Mouse (Mus musculus) lung, adult 2 months (tissue): ENCODE data around the gene Rbfox3. TPM values are rescaled to one million over a fixed set of nuclear protein-coding genes. Genes with fewer than 3 reads are reported as not detected.

ENCODE experiments used
- DNase-seq: peaks from one replicate; pipeline ENCODE4 v3.0.0; 2022
- H3K4me1 ChIP-seq: fragments of 200-500 bp; 2 replicates; pipeline ENCODE4 v1.6.1; 2011; ENCODE audit warnings: low read length; ENCODE audit not compliant: control insufficient read depth, insufficient read depth
- H3K4me3 ChIP-seq: fragments of 200-500 bp; replicated peaks from 2 replicates; pipeline ENCODE3; 2011; ENCODE audit warnings: low read depth, mild to moderate bottlenecking, control low read depth, low read length; ENCODE audit errors: extremely low read depth
- CTCF ChIP-seq: fragments of 200-500 bp; IDR thresholded peaks from 2 replicates; pipeline ENCODE4 v1.5.1; 2011; ENCODE audit warnings: mild to moderate bottlenecking, low read length, control low read depth; ENCODE audit not compliant: insufficient read depth
- POLR2A ChIP-seq: fragments of 200-500 bp; IDR thresholded peaks from 2 replicates; pipeline ENCODE4 v1.6.1; 2011; ENCODE audit warnings: low read depth, mild to moderate bottlenecking, control low read depth, low read length, borderline replicate concordance; ENCODE audit errors: extremely low read depth
- WGBS: fragments of 180-500 bp; shearing (Covaris S2); methylation state at CpG from one replicate; pipeline ENCODE4 v1.1.7; 2018; 5-methylcytosine and 5-hydroxymethylcytosine counted together
- polyA plus RNA-seq: library from polyadenylated mRNA; depleted of rRNA; stranded (reverse); fragments of >200 nt; gene quantifications from 2 replicates; pipeline ENCODE4 v1.2.3, GENCODE M21; 2012

Gene Rbfox3
- polyA plus RNA-seq, 1 experiment, result 1.3 TPM

GRCm38 (mm10) chr11:118861801-118862431 is 49.5 kb downstream of the Rbfox3 start:
- 83% methylated on average over 15 of the region's 15 CpGs for WGBS
- TF ChIP-seq POLR2A, result no peak
- no peak for TF ChIP-seq CTCF
- Histone ChIP-seq H3K4me1 (no peaks in the 10 kb centered on the region), H3K4me3 (no peak overlapping the region)
- DNase-seq, result no peak

- no peak for DNase-seq
- TF ChIP-seq POLR2A (no peak), CTCF (no peak)
- WGBS, result 86% methylated on average over 6 of the region's 6 CpGs
- no peaks in the 10 kb centered on the region for H3K4me1 ChIP-seq
- H3K4me3 ChIP-seq, result no peak overlapping the region
Measured at GRCm38 (mm10) chr11:118861246-118861645, 50.2 kb downstream of the Rbfox3 start.

- no peak for DNase-seq
- Histone ChIP-seq H3K4me1 (no peaks in the 10 kb centered on the region), H3K4me3 (no peak overlapping the region)
- WGBS, result 86% methylated on average over 8 of the region's 8 CpGs
- TF ChIP-seq CTCF (no peak), POLR2A (no peak)
Measured at GRCm38 (mm10) chr11:118860812-118861211, 50.6 kb downstream of the Rbfox3 start.

- Histone ChIP-seq H3K4me1 (no peaks in the 10 kb centered on the region), H3K4me3 (no peak overlapping the region)
- no peak for TF ChIP-seq POLR2A
- TF ChIP-seq CTCF, result no peak
- no peak for DNase-seq
- WGBS, result 68% methylated on average over 5 of the region's 5 CpGs
Measured at GRCm38 (mm10) chr11:118859839-118860238, 51.6 kb downstream of the Rbfox3 start.

GRCm38 (mm10) chr11:118858305-118858704 is 53.1 kb downstream of the Rbfox3 start:
- H3K4me3 ChIP-seq, result no peak overlapping the region
- no peak for DNase-seq

GRCm38 (mm10) chr11:118851391-118851790 is 60.0 kb downstream of the Rbfox3 start:
- 59% methylated on average over 6 of the region's 6 CpGs for WGBS
- no peak overlapping the region for H3K4me3 ChIP-seq
- no peak for TF ChIP-seq POLR2A
- no peak for TF ChIP-seq CTCF

More at GRCm38 (mm10) chr11:118858305-118858704, 53.1 kb downstream of the Rbfox3 start:
- TF ChIP-seq POLR2A (no peak), CTCF (no peak)
- H3K4me1 ChIP-seq, result no peaks in the 10 kb centered on the region
- WGBS, result 78% methylated on average over 11 of the region's 11 CpGs

GRCm38 (mm10) chr11:118847986-118848385 is 63.4 kb downstream of the Rbfox3 start:
- H3K4me3 ChIP-seq, result no peak overlapping the region
- WGBS, result 70% methylated on average over 7 of the region's 7 CpGs
- no peak for DNase-seq
- TF ChIP-seq CTCF (no peak), POLR2A (no peak)
- H3K4me1 ChIP-seq, result no peaks in the 10 kb centered on the region

More at GRCm38 (mm10) chr11:118851391-118851790, 60.0 kb downstream of the Rbfox3 start:
- DNase-seq, result no peak
- H3K4me1 ChIP-seq, result no peaks in the 10 kb centered on the region

- TF ChIP-seq POLR2A (no peak), CTCF (no peak)
- Histone ChIP-seq H3K4me3 (no peak overlapping the region), H3K4me1 (no peaks in the 10 kb centered on the region)
- no peak for DNase-seq
- WGBS, result 93% methylated on average over 5 of the region's 5 CpGs
Measured at GRCm38 (mm10) chr11:118840992-118841391, 70.4 kb downstream of the Rbfox3 start.

GRCm38 (mm10) chr11:118838167-118838566 is 73.2 kb downstream of the Rbfox3 start:
- H3K4me1 ChIP-seq, result no peaks in the 10 kb centered on the region
- no peak for DNase-seq
- TF ChIP-seq POLR2A (no peak), CTCF (no peak)
- WGBS, result 35% methylated on average over 4 of the region's 4 CpGs
- no peak overlapping the region for H3K4me3 ChIP-seq

- DNase-seq, result no peak
Measured at GRCm38 (mm10) chr11:118836889-118837288, 74.5 kb downstream of the Rbfox3 start.

More at GRCm38 (mm10) chr11:118836889-118837288, 74.5 kb downstream of the Rbfox3 start:
- TF ChIP-seq POLR2A (no peak), CTCF (no peak)
- H3K4me1 ChIP-seq, result no peaks in the 10 kb centered on the region
- H3K4me3 ChIP-seq, result no peak overlapping the region
- 56% methylated on average over 4 of the region's 4 CpGs for WGBS
